Mouse (Mus musculus): ENCODE data around the gene Tbcel. TPM values are rescaled to one million over a fixed set of nuclear protein-coding genes. Genes with fewer than 3 reads are reported as not detected.

Gene Tbcel
- polyA plus RNA-seq, 1 experiment from 2014 or later: 7.6 TPM

- Histone ChIP-seq H3K4me1 (ENCODE audit: insufficient read depth) (no peaks in the 10 kb centered on the region), H3K4me2 (ENCODE audit: low read depth, low read length) (no peak overlapping the region), H3K36me3 (replicated peaks; ENCODE audit: insufficient read depth, low read length) (no peaks in the 10 kb centered on the region), H3K27ac (ENCODE audit: low read depth) (no peak overlapping the region), H3K9ac (replicated peaks) (no peak overlapping the region), H3K4me3 (ENCODE audit: low read depth, low read length) (no peak overlapping the region), H3K9me3 (ENCODE audit: low read length) (no peaks in the 10 kb centered on the region), H3K27me3 (ENCODE audit: insufficient read depth, low read length) (no peaks in the 10 kb centered on the region)
- WGBS (ENCODE audit: insufficient replicate concordance): 43% methylated on average over 3 of the region's 3 CpGs
- ATAC-seq (no peak), DNase-seq (no peak)
- no peak for TF ChIP-seq CTCF (IDR thresholded peaks at IDR 0.05; ENCODE audit: low read depth)
- TF ChIP-seq EP300 (IDR thresholded peaks at IDR 0.05; ENCODE audit: low read depth): no peak
Measured at GRCm38 (mm10) chr9:42531951-42532350, 24.3 kb upstream of the Tbcel start.

GRCm38 (mm10) chr9:42530221-42531152, 22.9 kb upstream of the Tbcel start:
- Histone ChIP-seq H3K27ac (ENCODE audit: low read depth) (no peak overlapping the region), H3K4me1 (ENCODE audit: insufficient read depth) (no peaks in the 10 kb centered on the region), H3K4me3 (ENCODE audit: low read depth, low read length) (no peak overlapping the region), H3K9ac (replicated peaks) (no peak overlapping the region), H3K36me3 (replicated peaks; ENCODE audit: insufficient read depth, low read length) (no peaks in the 10 kb centered on the region), H3K9me3 (ENCODE audit: low read length) (no peaks in the 10 kb centered on the region), H3K4me2 (ENCODE audit: low read depth, low read length) (no peak overlapping the region), H3K27me3 (ENCODE audit: insufficient read depth, low read length) (no peaks in the 10 kb centered on the region)
- 66% methylated on average over 7 of the region's 7 CpGs for WGBS (ENCODE audit: insufficient replicate concordance)
- TF ChIP-seq CTCF (IDR thresholded peaks at IDR 0.05; ENCODE audit: low read depth): no peak
- TF ChIP-seq EP300 (IDR thresholded peaks at IDR 0.05; ENCODE audit: low read depth): no peak
- DNase-seq (no peak), ATAC-seq (no peak)

DNA sequence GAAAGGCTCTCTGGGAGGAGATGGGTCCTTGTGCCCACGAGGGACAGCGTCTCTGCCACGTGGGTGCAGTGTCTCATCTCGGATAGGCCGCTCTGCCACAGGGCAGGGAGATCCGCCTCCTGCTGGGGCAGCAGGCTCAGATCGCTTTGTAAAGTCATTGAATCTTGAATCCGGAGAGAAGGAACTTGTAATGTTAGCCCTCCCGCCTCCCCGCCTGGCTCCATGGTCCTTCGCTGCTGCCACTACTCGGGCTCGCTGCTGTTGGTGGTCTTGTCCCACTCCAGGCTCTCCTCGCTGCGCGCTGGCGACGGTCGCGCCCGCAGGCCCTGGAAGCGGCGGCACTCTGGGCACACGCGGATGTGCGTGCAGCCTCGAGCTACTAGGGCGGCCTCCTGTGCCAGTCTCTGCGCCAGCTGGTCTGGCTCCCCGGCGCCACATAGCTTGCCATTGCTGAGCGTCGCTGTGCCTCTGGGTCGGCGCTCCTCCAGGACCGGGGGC, 13.0 kb upstream of the Tbcel start:
- Histone ChIP-seq H3K4me3 (ENCODE audit: low read depth, low read length) (no peak overlapping the region), H3K9ac (replicated peaks) (no peak overlapping the region), H3K9me3 (ENCODE audit: low read length) (no peaks in the 10 kb centered on the region), H3K27ac (ENCODE audit: low read depth) (no peak overlapping the region), H3K27me3 (ENCODE audit: insufficient read depth, low read length) (peaks cover 9% of the 10 kb centered on the region), H3K4me2 (ENCODE audit: low read depth, low read length) (peak overlapping the region; percentile 40; the same call in 1 of the 2 replicates), H3K36me3 (replicated peaks; ENCODE audit: insufficient read depth, low read length) (no peaks in the 10 kb centered on the region), H3K4me1 (ENCODE audit: insufficient read depth) (no peaks in the 10 kb centered on the region)
- DNase-seq (no peak), ATAC-seq (no peak)
- 20% methylated on average over 36 of the region's 36 CpGs for WGBS (ENCODE audit: insufficient replicate concordance)
- no peak for TF ChIP-seq CTCF (IDR thresholded peaks at IDR 0.05; ENCODE audit: low read depth)
- no peak for TF ChIP-seq EP300 (IDR thresholded peaks at IDR 0.05; ENCODE audit: low read depth)

DNA sequence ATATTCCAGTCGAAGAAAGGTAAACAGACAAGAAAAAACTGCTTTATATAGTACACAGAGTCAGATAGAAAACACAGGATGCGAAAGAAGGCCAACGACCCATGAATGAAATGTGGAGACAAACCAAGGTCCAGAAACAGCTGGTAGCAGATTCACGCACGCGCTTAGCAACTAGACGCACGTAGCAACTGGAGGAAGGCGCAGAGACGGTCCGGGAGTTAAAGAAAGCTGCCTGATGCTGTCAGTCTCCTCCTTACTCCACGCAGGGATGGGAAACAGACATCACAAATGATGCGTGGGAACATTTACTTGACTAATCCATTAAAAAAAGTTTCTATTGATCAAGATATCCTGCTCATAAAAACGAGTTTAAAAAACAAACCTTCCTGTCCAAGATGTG, 10.6 kb upstream of the Tbcel start:
- Histone ChIP-seq H3K27ac (ENCODE audit: low read depth) (no peak overlapping the region), H3K4me2 (ENCODE audit: low read depth, low read length) (no peak overlapping the region), H3K27me3 (ENCODE audit: insufficient read depth, low read length) (peaks cover 9% of the 10 kb centered on the region), H3K9ac (replicated peaks) (no peak overlapping the region), H3K4me3 (ENCODE audit: low read depth, low read length) (no peak overlapping the region), H3K36me3 (replicated peaks; ENCODE audit: insufficient read depth, low read length) (no peaks in the 10 kb centered on the region), H3K9me3 (ENCODE audit: low read length) (no peaks in the 10 kb centered on the region), H3K4me1 (ENCODE audit: insufficient read depth) (no peaks in the 10 kb centered on the region)
- DNase-seq (no peak), ATAC-seq (no peak)
- TF ChIP-seq CTCF (IDR thresholded peaks at IDR 0.05; ENCODE audit: low read depth) (no peak), EP300 (IDR thresholded peaks at IDR 0.05; ENCODE audit: low read depth) (no peak)
- 72% methylated on average over 14 of the region's 14 CpGs for WGBS (ENCODE audit: insufficient replicate concordance)

DNA sequence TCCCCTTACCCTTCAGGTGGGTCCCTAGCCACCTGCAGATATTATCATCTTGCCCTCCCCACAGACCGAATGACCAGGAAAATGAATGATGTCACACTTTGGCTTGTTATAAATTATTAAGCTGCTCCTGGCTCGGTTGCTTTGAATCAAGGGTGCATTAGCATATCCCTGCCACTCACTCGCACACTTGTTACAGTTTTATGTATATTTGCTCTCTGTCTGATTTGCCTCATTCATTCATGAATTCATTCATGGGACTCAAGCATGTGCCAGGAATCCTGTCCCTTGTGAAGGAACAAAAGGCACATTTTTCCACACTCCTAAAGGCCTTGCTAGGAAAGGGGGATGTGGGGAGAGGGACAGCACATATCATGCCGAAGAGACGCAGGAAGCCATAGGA, 5.5 kb upstream of the Tbcel start:
- DNase-seq (no peak), ATAC-seq (no peak)
- Histone ChIP-seq H3K4me1 (ENCODE audit: insufficient read depth) (no peaks in the 10 kb centered on the region; the same call in 1 of the 2 replicates), H3K9ac (replicated peaks) (no peak overlapping the region), H3K36me3 (replicated peaks; ENCODE audit: insufficient read depth, low read length) (no peaks in the 10 kb centered on the region), H3K27me3 (ENCODE audit: insufficient read depth, low read length) (no peaks in the 10 kb centered on the region), H3K9me3 (ENCODE audit: low read length) (no peaks in the 10 kb centered on the region), H3K27ac (ENCODE audit: low read depth) (no peak overlapping the region), H3K4me3 (ENCODE audit: low read depth, low read length) (no peak overlapping the region), H3K4me2 (ENCODE audit: low read depth, low read length) (no peak overlapping the region)
- TF ChIP-seq CTCF (IDR thresholded peaks at IDR 0.05; ENCODE audit: low read depth) (no peak), EP300 (IDR thresholded peaks at IDR 0.05; ENCODE audit: low read depth) (no peak)
- 71% methylated on average over 5 of the region's 5 CpGs for WGBS (ENCODE audit: insufficient replicate concordance)

- H3K4me1 ChIP-seq (ENCODE audit: insufficient read depth): peaks cover 3% of the 10 kb centered on the region; the same call in 1 of the 2 replicates
- 47% methylated on average over 4 of the region's 4 CpGs for WGBS (ENCODE audit: insufficient replicate concordance)
Measured at GRCm38 (mm10) chr9:42512312-42512711, 4.7 kb upstream of the Tbcel start.

More at GRCm38 (mm10) chr9:42512312-42512711, 4.7 kb upstream of the Tbcel start:
- Histone ChIP-seq H3K27ac (ENCODE audit: low read depth) (no peak overlapping the region), H3K4me2 (ENCODE audit: low read depth, low read length) (no peak overlapping the region), H3K9ac (replicated peaks) (no peak overlapping the region), H3K9me3 (ENCODE audit: low read length) (no peaks in the 10 kb centered on the region), H3K27me3 (ENCODE audit: insufficient read depth, low read length) (no peaks in the 10 kb centered on the region), H3K36me3 (replicated peaks; ENCODE audit: insufficient read depth, low read length) (no peaks in the 10 kb centered on the region), H3K4me3 (ENCODE audit: low read depth, low read length) (no peak overlapping the region)
- ATAC-seq: peak; percentile 58; the same call in 1 of the 2 replicates
- TF ChIP-seq CTCF (IDR thresholded peaks at IDR 0.05; ENCODE audit: low read depth) (no peak), EP300 (IDR thresholded peaks at IDR 0.05; ENCODE audit: low read depth) (no peak)
- DNase-seq: peak; percentile 62

Measured in liver, postnatal 0 days (tissue).